Mouse (Mus musculus) embryonic facial prominence, embryonic 14.5 days (tissue): Measurements from ENCODE around the gene D8Ertd738e. TPM values are rescaled to one million over a fixed set of nuclear protein-coding genes. Genes with fewer than 3 reads are reported as not detected.

Experiments used
- ATAC-seq: fragments of 200-750 bp; cut with Nextera tagmentation; 2 replicates; pipeline ENCODE4 v1.8.0; 2017; ENCODE audit warnings: low read depth, moderate number of reproducible peaks, moderate TSS enrichment
- DNase-seq: peaks from one replicate; pipeline ENCODE4 v3.0.0-alpha.2; 2015; ENCODE audit warnings: low spot score
- H3K27ac ChIP-seq: fragments of 300-500 bp; sonication (generic); replicated peaks from 2 replicates; pipeline ENCODE4 v1.5.1; 2014; ENCODE audit warnings: low read depth, mild to moderate bottlenecking, low read length, moderate library complexity
- H3K27me3 ChIP-seq: fragments of 300-500 bp; sonication (generic); replicated peaks from 2 replicates; pipeline ENCODE4 v1.6.1; 2014; ENCODE audit warnings: low read length; ENCODE audit not compliant: control insufficient read depth, insufficient read depth
- H3K36me3 ChIP-seq: fragments of 300-500 bp; sonication (generic); 2 replicates; pipeline ENCODE4 v1.6.1; 2014; ENCODE audit warnings: low read length, mixed read lengths; ENCODE audit not compliant: control insufficient read depth, insufficient read depth
- H3K4me1 ChIP-seq: fragments of 300-500 bp; sonication (generic); 2 replicates; pipeline ENCODE4 v1.6.1; 2014; ENCODE audit warnings: antibody characterized with exemption, low read length; ENCODE audit not compliant: control insufficient read depth, insufficient read depth
- H3K4me2 ChIP-seq: fragments of 300-500 bp; sonication (generic); 2 replicates; pipeline ENCODE4 v1.6.1; 2014; ENCODE audit warnings: low read depth, mild to moderate bottlenecking, low read length, moderate library complexity, mixed read lengths
- H3K4me3 ChIP-seq: fragments of 300-500 bp; sonication (generic); 2 replicates; pipeline ENCODE4 v1.5.1; 2014; ENCODE audit warnings: low read depth, mild to moderate bottlenecking, low read length
- H3K9ac ChIP-seq: fragments of 300-500 bp; sonication (generic); 2 replicates; pipeline ENCODE4 v1.6.1; 2014; ENCODE audit warnings: low read depth, mild to moderate bottlenecking, low read length, moderate library complexity, mixed read lengths
- H3K9me3 ChIP-seq: fragments of 300-500 bp; sonication (generic); 2 replicates; pipeline ENCODE4 v1.6.1; 2016; ENCODE audit warnings: low read length; ENCODE audit not compliant: control insufficient read depth
- WGBS: fragments of 180-500 bp; shearing (Covaris S2); extraction: QIAGEN DNeasy Blood & Tissue Kit; methylation state at CpG from one replicate; pipeline ENCODE4 v1.1.7; 2014; 5-methylcytosine and 5-hydroxymethylcytosine counted together
- polyA plus RNA-seq: library from polyadenylated mRNA; unstranded; fragments of >200 nt; fragmentation: Nextera tagmentation; extraction: Ambion mirVana; gene quantifications from 2 replicates; pipeline ENCODE4 v1.2.1, GENCODE M21; 2014

Gene D8Ertd738e
- polyA plus RNA-seq, 1 experiment from 2014 or later, result 387 TPM

- no peak overlapping the region for H3K9ac ChIP-seq
- no peak overlapping the region for H3K4me2 ChIP-seq
- ATAC-seq (no peak), DNase-seq (no peak)
- WGBS, result 54% methylated on average over 2 of the region's 2 CpGs
- no peak overlapping the region for H3K27ac ChIP-seq
- H3K36me3 ChIP-seq, result peaks cover 28% of the 10 kb centered on the region
- no peaks in the 10 kb centered on the region for H3K4me1 ChIP-seq
- H3K4me3 ChIP-seq, result no peak overlapping the region
- no peaks in the 10 kb centered on the region for H3K9me3 ChIP-seq
- no peaks in the 10 kb centered on the region for H3K27me3 ChIP-seq
Measured at GRCm38 (mm10) chr8:84241821-84242220, 7.7 kb downstream of the D8Ertd738e start.

DNA sequence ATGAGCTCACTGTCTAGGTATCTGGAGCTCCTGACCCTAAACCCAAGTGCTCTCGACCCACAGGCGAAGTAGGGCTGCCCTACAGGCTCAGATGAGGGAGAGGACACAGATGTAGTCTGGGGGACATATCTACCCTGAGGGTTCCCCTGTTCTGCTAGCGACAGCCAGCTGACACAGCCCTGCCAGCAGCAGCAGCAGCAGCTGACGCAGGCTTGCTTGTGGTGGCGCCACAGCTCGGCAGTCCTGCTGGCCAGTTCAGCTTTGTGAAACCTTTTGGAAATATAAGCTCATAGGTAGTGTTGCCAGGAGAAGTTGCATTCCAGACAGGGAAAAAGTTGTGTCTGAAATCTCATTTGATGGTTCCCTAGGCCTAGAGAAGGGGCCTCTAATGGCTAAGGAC lies 8.4 kb downstream of the D8Ertd738e start:
- no peaks in the 10 kb centered on the region for H3K9me3 ChIP-seq
- no peak overlapping the region for H3K9ac ChIP-seq
- peaks cover 21% of the 10 kb centered on the region for H3K36me3 ChIP-seq
- ATAC-seq, result no peak
- no peak overlapping the region for H3K4me3 ChIP-seq
- WGBS, result 61% methylated on average over 6 of the region's 6 CpGs
- DNase-seq, result no peak
- no peaks in the 10 kb centered on the region for H3K4me1 ChIP-seq
- H3K27ac ChIP-seq, result no peak overlapping the region
- no peaks in the 10 kb centered on the region for H3K27me3 ChIP-seq
- no peak overlapping the region for H3K4me2 ChIP-seq

GRCm38 (mm10) chr8:84237542-84238229 lies 11.8 kb downstream of the D8Ertd738e start:
- H3K4me1 ChIP-seq, result peaks cover 10% of the 10 kb centered on the region
- 18% methylated on average over 19 of the region's 19 CpGs for WGBS

DNA sequence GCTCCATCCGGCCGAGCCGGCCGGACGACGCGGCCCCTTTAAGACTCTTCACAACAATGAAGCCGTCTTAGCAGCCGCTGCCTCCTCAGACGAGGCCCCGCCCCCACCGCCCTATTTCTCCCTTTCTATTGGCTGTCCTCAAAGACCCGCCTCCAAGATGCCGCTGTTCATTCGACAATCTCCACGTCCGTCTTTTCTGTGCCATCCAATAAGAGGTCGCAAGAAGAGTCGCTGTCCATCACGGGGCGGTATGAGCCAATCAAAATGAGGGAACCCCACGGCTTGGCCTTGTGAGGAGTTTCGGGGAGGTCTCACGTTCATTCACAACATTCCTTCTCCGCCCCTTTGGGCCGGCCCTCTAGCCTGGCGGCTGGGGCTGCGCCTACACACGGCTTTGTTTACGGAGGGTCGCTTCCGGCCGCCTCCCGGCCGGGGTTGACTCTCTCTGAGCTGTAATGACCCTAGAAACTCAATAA lies 12.5 kb downstream of the D8Ertd738e start, which contains the start of gene Zswim4:
Zswim4 (minus strand) TSS at position 58 of the 476 bp plus-strand sequence.
- Histone ChIP-seq H3K9ac (peak within 1 kb of the TSS; percentile 97), H3K27ac (peak within 1 kb of the TSS; percentile 81), H3K36me3 (peaks cover 30% of the 10 kb centered on the region), H3K4me1 (peaks cover 10% of the 10 kb centered on the region), H3K4me2 (peak within 1 kb of the TSS; percentile 66), H3K4me3 (peak within 1 kb of the TSS; percentile 93), H3K27me3 (no peaks in the 10 kb centered on the region), H3K9me3 (no peaks in the 10 kb centered on the region)
- DNase-seq (peak; percentile 100), ATAC-seq (peak; percentile 99)
- under 1% methylated on average over 27 of the region's 35 CpGs for WGBS

More at GRCm38 (mm10) chr8:84237542-84238229, 11.8 kb downstream of the D8Ertd738e start:
- H3K9ac ChIP-seq, result peak overlapping the region; percentile 69
- ATAC-seq (no peak), DNase-seq (no peak)
- H3K9me3 ChIP-seq, result no peaks in the 10 kb centered on the region
- H3K4me3 ChIP-seq, result peak overlapping the region; percentile 93
- peaks cover 24% of the 10 kb centered on the region; the same call in 1 of the 2 replicates for H3K36me3 ChIP-seq
- peak overlapping the region; percentile 81 for H3K27ac ChIP-seq
- no peaks in the 10 kb centered on the region for H3K27me3 ChIP-seq
- H3K4me2 ChIP-seq, result peak overlapping the region; percentile 66

- ATAC-seq, result peak; percentile 2
Measured at GRCm38 (mm10) chr8:84236410-84236997, 13.0 kb downstream of the D8Ertd738e start.

GRCm38 (mm10) chr8:84235746-84236409 lies 13.6 kb downstream of the D8Ertd738e start:
- Histone ChIP-seq H3K27ac (no peak overlapping the region), H3K4me3 (peak overlapping the region; percentile 93), H3K27me3 (no peaks in the 10 kb centered on the region), H3K9ac (peak overlapping the region; percentile 97), H3K36me3 (peaks cover 41% of the 10 kb centered on the region), H3K4me2 (peak overlapping the region; percentile 62), H3K4me1 (peaks cover 10% of the 10 kb centered on the region), H3K9me3 (no peaks in the 10 kb centered on the region)
- DNase-seq, result no peak
- 24% methylated on average over 10 of the region's 10 CpGs for WGBS
- no peak for ATAC-seq

More at GRCm38 (mm10) chr8:84236410-84236997, 13.0 kb downstream of the D8Ertd738e start:
- H3K9ac ChIP-seq, result peak overlapping the region; percentile 97
- peaks cover 10% of the 10 kb centered on the region for H3K4me1 ChIP-seq
- no peak for DNase-seq
- peak overlapping the region; percentile 62 for H3K4me2 ChIP-seq
- WGBS, result 0% methylated on average over 4 of the region's 30 CpGs
- H3K27me3 ChIP-seq, result no peaks in the 10 kb centered on the region
- peak overlapping the region; percentile 70 for H3K27ac ChIP-seq
- H3K9me3 ChIP-seq, result no peaks in the 10 kb centered on the region
- peak overlapping the region; percentile 93 for H3K4me3 ChIP-seq
- peaks cover 35% of the 10 kb centered on the region for H3K36me3 ChIP-seq

GRCm38 (mm10) chr8:84233055-84233454 lies 16.5 kb downstream of the D8Ertd738e start:
- Histone ChIP-seq H3K9me3 (no peaks in the 10 kb centered on the region), H3K36me3 (peaks cover 69% of the 10 kb centered on the region)

GRCm38 (mm10) chr8:84230735-84231134 lies 18.8 kb downstream of the D8Ertd738e start:
- no peak for DNase-seq
- H3K4me3 ChIP-seq, result no peak overlapping the region
- no peak overlapping the region for H3K27ac ChIP-seq
- no peaks in the 10 kb centered on the region for H3K9me3 ChIP-seq
- H3K9ac ChIP-seq, result no peak overlapping the region
- WGBS, result 80% methylated on average over 17 of the region's 17 CpGs
- no peak for ATAC-seq
- H3K4me1 ChIP-seq, result peaks cover 6% of the 10 kb centered on the region
- no peaks in the 10 kb centered on the region for H3K27me3 ChIP-seq
- H3K36me3 ChIP-seq, result peaks cover 92% of the 10 kb centered on the region
- no peak overlapping the region for H3K4me2 ChIP-seq

More at GRCm38 (mm10) chr8:84233055-84233454, 16.5 kb downstream of the D8Ertd738e start:
- 88% methylated on average over 2 of the region's 2 CpGs for WGBS
- Histone ChIP-seq H3K9ac (no peak overlapping the region), H3K4me2 (no peak overlapping the region), H3K27me3 (no peaks in the 10 kb centered on the region), H3K4me3 (no peak overlapping the region), H3K27ac (no peak overlapping the region), H3K4me1 (peaks cover 10% of the 10 kb centered on the region)
- ATAC-seq (no peak), DNase-seq (no peak)
